Mouse (Mus musculus): ENCODE results near the gene Snrnp48. TPM values are rescaled to one million over a fixed set of nuclear protein-coding genes. Genes with fewer than 3 reads are reported as not detected.

Snrnp48 gene
- polyA plus RNA-seq, 1 experiment from 2014 or later = 42.3 TPM

GRCm38 (mm10) chr13:38232856-38233625 is 28.3 kb downstream of the Snrnp48 start:
- H3K9me3 ChIP-seq (replicated peaks; ENCODE audit: control insufficient read depth, low read length) = no peaks in the 10 kb centered on the region
- H3K27me3 ChIP-seq (ENCODE audit: control insufficient read depth, insufficient read depth, low read length) = no peaks in the 10 kb centered on the region
- DNase-seq (ENCODE audit: low spot score) = no peak
- no peak for ATAC-seq (replicated peaks; ENCODE audit: insufficient number of reproducible peaks, low FRiP score, low TSS enrichment, low read depth)
- peaks cover 7% of the 10 kb centered on the region for H3K36me3 ChIP-seq (replicated peaks; ENCODE audit: control insufficient read depth, insufficient read depth, low read depth, low read length)
- no peaks in the 10 kb centered on the region for H3K4me1 ChIP-seq (ENCODE audit: control insufficient read depth, insufficient read depth, low read length)
- H3K4me2 ChIP-seq (ENCODE audit: low read depth, low read length) = no peak overlapping the region
- no peak overlapping the region for H3K27ac ChIP-seq (replicated peaks; ENCODE audit: low read depth, low read length)
- no peak overlapping the region for H3K4me3 ChIP-seq (ENCODE audit: low read depth, low read length)
- 81% methylated on average over 3 of the region's 3 CpGs for WGBS
- no peak overlapping the region for H3K9ac ChIP-seq (replicated peaks; ENCODE audit: low read length)

- H3K27ac ChIP-seq (replicated peaks; ENCODE audit: low read depth, low read length) = no peak overlapping the region
- H3K9ac ChIP-seq (replicated peaks; ENCODE audit: low read length) = no peak overlapping the region
- H3K4me3 ChIP-seq (ENCODE audit: low read depth, low read length) = no peak overlapping the region
- ATAC-seq (replicated peaks; ENCODE audit: insufficient number of reproducible peaks, low FRiP score, low TSS enrichment, low read depth) (no peak), DNase-seq (ENCODE audit: low spot score) (no peak)
- H3K27me3 ChIP-seq (ENCODE audit: control insufficient read depth, insufficient read depth, low read length) = no peaks in the 10 kb centered on the region
- H3K4me1 ChIP-seq (ENCODE audit: control insufficient read depth, insufficient read depth, low read length) = no peaks in the 10 kb centered on the region
- 74% methylated on average over 5 of the region's 5 CpGs for WGBS
- H3K4me2 ChIP-seq (ENCODE audit: low read depth, low read length) = no peak overlapping the region
- H3K9me3 ChIP-seq (replicated peaks; ENCODE audit: control insufficient read depth, low read length) = no peaks in the 10 kb centered on the region
- no peaks in the 10 kb centered on the region for H3K36me3 ChIP-seq (replicated peaks; ENCODE audit: control insufficient read depth, insufficient read depth, low read depth, low read length)
Observed at GRCm38 (mm10) chr13:38234651-38235050, 29.9 kb downstream of the Snrnp48 start.

DNA sequence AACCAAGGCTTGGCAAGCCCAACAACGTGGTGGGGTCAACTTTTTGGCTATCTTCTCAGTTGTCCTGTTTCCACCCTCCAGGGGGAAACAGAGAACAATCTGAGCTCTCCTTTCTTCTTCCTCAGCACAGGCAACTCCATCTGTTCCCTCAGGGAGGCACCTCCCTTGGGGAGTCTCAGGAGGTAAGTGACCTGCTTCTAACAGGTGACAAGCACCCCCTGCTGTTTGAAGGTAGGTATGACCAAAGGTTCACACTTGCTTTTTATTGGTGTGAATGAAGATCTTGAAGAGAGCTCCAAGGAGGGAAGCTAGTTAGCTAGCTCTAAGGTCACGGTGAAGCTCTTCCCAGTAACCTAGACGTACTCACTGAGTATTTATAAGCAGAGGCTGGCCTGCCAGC is 30.6 kb downstream of the Snrnp48 start:
- Histone ChIP-seq H3K36me3 (replicated peaks; ENCODE audit: control insufficient read depth, insufficient read depth, low read depth, low read length) (no peaks in the 10 kb centered on the region), H3K4me3 (ENCODE audit: low read depth, low read length) (no peak overlapping the region), H3K27me3 (ENCODE audit: control insufficient read depth, insufficient read depth, low read length) (no peaks in the 10 kb centered on the region), H3K9me3 (replicated peaks; ENCODE audit: control insufficient read depth, low read length) (no peaks in the 10 kb centered on the region), H3K9ac (replicated peaks; ENCODE audit: low read length) (no peak overlapping the region), H3K4me2 (ENCODE audit: low read depth, low read length) (no peak overlapping the region), H3K4me1 (ENCODE audit: control insufficient read depth, insufficient read depth, low read length) (no peaks in the 10 kb centered on the region), H3K27ac (replicated peaks; ENCODE audit: low read depth, low read length) (no peak overlapping the region)
- ATAC-seq (replicated peaks; ENCODE audit: insufficient number of reproducible peaks, low FRiP score, low TSS enrichment, low read depth) (no peak), DNase-seq (ENCODE audit: low spot score) (no peak)
- WGBS = 75% methylated on average over 3 of the region's 3 CpGs

- H3K27ac ChIP-seq (replicated peaks; ENCODE audit: low read depth, low read length) = no peak overlapping the region
- no peak overlapping the region for H3K4me2 ChIP-seq (ENCODE audit: low read depth, low read length)
- DNase-seq (ENCODE audit: low spot score) (no peak), ATAC-seq (replicated peaks; ENCODE audit: insufficient number of reproducible peaks, low FRiP score, low TSS enrichment, low read depth) (no peak)
- 83% methylated on average over 5 of the region's 5 CpGs for WGBS
- no peak overlapping the region for H3K9ac ChIP-seq (replicated peaks; ENCODE audit: low read length)
- no peaks in the 10 kb centered on the region for H3K27me3 ChIP-seq (ENCODE audit: control insufficient read depth, insufficient read depth, low read length)
- no peaks in the 10 kb centered on the region for H3K9me3 ChIP-seq (replicated peaks; ENCODE audit: control insufficient read depth, low read length)
- no peaks in the 10 kb centered on the region for H3K36me3 ChIP-seq (replicated peaks; ENCODE audit: control insufficient read depth, insufficient read depth, low read depth, low read length)
- no peak overlapping the region for H3K4me3 ChIP-seq (ENCODE audit: low read depth, low read length)
- H3K4me1 ChIP-seq (ENCODE audit: control insufficient read depth, insufficient read depth, low read length) = no peaks in the 10 kb centered on the region
Observed at GRCm38 (mm10) chr13:38248151-38248550, 43.4 kb downstream of the Snrnp48 start.

- Histone ChIP-seq H3K36me3 (replicated peaks; ENCODE audit: control insufficient read depth, insufficient read depth, low read depth, low read length) (no peaks in the 10 kb centered on the region), H3K9me3 (replicated peaks; ENCODE audit: control insufficient read depth, low read length) (no peaks in the 10 kb centered on the region), H3K4me3 (ENCODE audit: low read depth, low read length) (no peak overlapping the region), H3K4me1 (ENCODE audit: control insufficient read depth, insufficient read depth, low read length) (no peaks in the 10 kb centered on the region), H3K4me2 (ENCODE audit: low read depth, low read length) (no peak overlapping the region), H3K9ac (replicated peaks; ENCODE audit: low read length) (no peak overlapping the region), H3K27me3 (ENCODE audit: control insufficient read depth, insufficient read depth, low read length) (no peaks in the 10 kb centered on the region), H3K27ac (replicated peaks; ENCODE audit: low read depth, low read length) (no peak overlapping the region)
- DNase-seq (ENCODE audit: low spot score) = no peak
- 94% methylated on average over 3 of the region's 3 CpGs for WGBS
- ATAC-seq (replicated peaks; ENCODE audit: insufficient number of reproducible peaks, low FRiP score, low TSS enrichment, low read depth) = no peak
Observed at GRCm38 (mm10) chr13:38251226-38251625, 46.5 kb downstream of the Snrnp48 start.

DNA sequence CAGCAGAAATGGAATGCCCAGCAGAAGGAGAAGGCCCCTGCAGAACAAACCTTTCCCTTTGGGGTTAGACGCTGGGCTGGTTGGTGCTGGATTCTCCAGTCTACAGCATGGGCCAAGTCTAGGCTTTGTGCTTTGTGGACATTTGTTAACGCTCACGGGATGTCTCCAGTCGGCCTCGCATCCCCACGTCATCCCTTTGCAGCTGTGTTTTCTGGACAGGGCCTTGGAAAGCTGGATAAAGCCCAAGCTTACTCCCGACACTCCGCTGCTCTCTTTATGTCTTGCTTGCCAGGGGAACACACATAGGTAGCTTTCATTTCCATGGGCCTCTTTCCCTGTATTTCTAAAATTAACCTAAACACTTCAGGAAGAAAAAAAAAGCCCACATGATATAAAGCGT is 49.0 kb downstream of the Snrnp48 start:
- DNase-seq (ENCODE audit: low spot score) = no peak
- no peak overlapping the region for H3K9ac ChIP-seq (replicated peaks; ENCODE audit: low read length)
- no peaks in the 10 kb centered on the region for H3K27me3 ChIP-seq (ENCODE audit: control insufficient read depth, insufficient read depth, low read length)
- 85% methylated on average over 9 of the region's 9 CpGs for WGBS
- no peak overlapping the region for H3K4me2 ChIP-seq (ENCODE audit: low read depth, low read length)
- no peaks in the 10 kb centered on the region for H3K9me3 ChIP-seq (replicated peaks; ENCODE audit: control insufficient read depth, low read length)
- no peak overlapping the region for H3K27ac ChIP-seq (replicated peaks; ENCODE audit: low read depth, low read length)
- no peak for ATAC-seq (replicated peaks; ENCODE audit: insufficient number of reproducible peaks, low FRiP score, low TSS enrichment, low read depth)
- no peaks in the 10 kb centered on the region for H3K4me1 ChIP-seq (ENCODE audit: control insufficient read depth, insufficient read depth, low read length)
- H3K4me3 ChIP-seq (ENCODE audit: low read depth, low read length) = no peak overlapping the region
- H3K36me3 ChIP-seq (replicated peaks; ENCODE audit: control insufficient read depth, insufficient read depth, low read depth, low read length) = no peaks in the 10 kb centered on the region

GRCm38 (mm10) chr13:38258901-38259300 is 54.2 kb downstream of the Snrnp48 start:
- DNase-seq (ENCODE audit: low spot score) (peak; percentile 6), ATAC-seq (replicated peaks; ENCODE audit: insufficient number of reproducible peaks, low FRiP score, low TSS enrichment, low read depth) (no peak)
- 71% methylated on average over 2 of the region's 2 CpGs for WGBS
- Histone ChIP-seq H3K4me3 (ENCODE audit: low read depth, low read length) (no peak overlapping the region), H3K27me3 (ENCODE audit: control insufficient read depth, insufficient read depth, low read length) (no peaks in the 10 kb centered on the region), H3K36me3 (replicated peaks; ENCODE audit: control insufficient read depth, insufficient read depth, low read depth, low read length) (no peaks in the 10 kb centered on the region), H3K27ac (replicated peaks; ENCODE audit: low read depth, low read length) (no peak overlapping the region), H3K9me3 (replicated peaks; ENCODE audit: control insufficient read depth, low read length) (no peaks in the 10 kb centered on the region), H3K4me2 (ENCODE audit: low read depth, low read length) (no peak overlapping the region), H3K4me1 (ENCODE audit: control insufficient read depth, insufficient read depth, low read length) (no peaks in the 10 kb centered on the region), H3K9ac (replicated peaks; ENCODE audit: low read length) (no peak overlapping the region)

- H3K4me2 ChIP-seq (ENCODE audit: low read depth, low read length) = no peak overlapping the region
- WGBS = 85% methylated on average over 8 of the region's 8 CpGs
- H3K36me3 ChIP-seq (replicated peaks; ENCODE audit: control insufficient read depth, insufficient read depth, low read depth, low read length) = no peaks in the 10 kb centered on the region
- DNase-seq (ENCODE audit: low spot score) (no peak), ATAC-seq (replicated peaks; ENCODE audit: insufficient number of reproducible peaks, low FRiP score, low TSS enrichment, low read depth) (no peak)
- H3K4me3 ChIP-seq (ENCODE audit: low read depth, low read length) = no peak overlapping the region
- H3K27me3 ChIP-seq (ENCODE audit: control insufficient read depth, insufficient read depth, low read length) = no peaks in the 10 kb centered on the region
- H3K4me1 ChIP-seq (ENCODE audit: control insufficient read depth, insufficient read depth, low read length) = no peaks in the 10 kb centered on the region
- no peak overlapping the region for H3K9ac ChIP-seq (replicated peaks; ENCODE audit: low read length)
- no peaks in the 10 kb centered on the region for H3K9me3 ChIP-seq (replicated peaks; ENCODE audit: control insufficient read depth, low read length)
- H3K27ac ChIP-seq (replicated peaks; ENCODE audit: low read depth, low read length) = no peak overlapping the region
Observed at GRCm38 (mm10) chr13:38269055-38269692, 64.4 kb downstream of the Snrnp48 start.

Data from embryonic facial prominence, embryonic 11.5 days (tissue).